Mouse (Mus musculus) forebrain, embryonic 13.5 days (tissue): ENCODE measurements around the gene Rfesd. TPM values are rescaled to one million over a fixed set of nuclear protein-coding genes. Genes with fewer than 3 reads are reported as not detected.

Source experiments
- ATAC-seq: fragments of 200-750 bp; cut with Nextera tagmentation; 2 replicates; pipeline ENCODE4 v1.8.0; 2017
- H3K27ac ChIP-seq: fragments of 300-500 bp; sonication (generic); 2 replicates; pipeline ENCODE4 v1.5.1; 2015; ENCODE audit warnings: inconsistent platforms, mild to moderate bottlenecking, moderate library complexity
- H3K27me3 ChIP-seq: fragments of 300-500 bp; sonication (generic); 2 replicates; pipeline ENCODE4 v1.6.1; 2015; ENCODE audit warnings: mild to moderate bottlenecking, inconsistent platforms
- H3K36me3 ChIP-seq: fragments of 300-500 bp; sonication (generic); 2 replicates; pipeline ENCODE4 v1.6.1; 2015; ENCODE audit warnings: mild to moderate bottlenecking, inconsistent platforms; ENCODE audit not compliant: poor library complexity, severe bottlenecking
- H3K4me1 ChIP-seq: fragments of 300-500 bp; sonication (generic); 2 replicates; pipeline ENCODE4 v1.6.1; 2015; ENCODE audit warnings: inconsistent platforms
- H3K4me2 ChIP-seq: fragments of 300-500 bp; sonication (generic); 2 replicates; pipeline ENCODE4 v1.6.1; 2015; ENCODE audit warnings: inconsistent platforms, mild to moderate bottlenecking, moderate library complexity
- H3K4me3 ChIP-seq: fragments of 300-500 bp; sonication (generic); 2 replicates; pipeline ENCODE4 v1.5.1; 2015; ENCODE audit warnings: mild to moderate bottlenecking, inconsistent platforms
- H3K9ac ChIP-seq: fragments of 300-500 bp; sonication (generic); 2 replicates; pipeline ENCODE4 v1.6.1; 2015; ENCODE audit warnings: mild to moderate bottlenecking, inconsistent platforms
- H3K9me3 ChIP-seq: fragments of 300-500 bp; sonication (generic); replicated peaks from 2 replicates; pipeline ENCODE4 v1.6.1; 2016; ENCODE audit warnings: inconsistent platforms
- WGBS: fragments of 180-500 bp; shearing (Covaris S2); methylation state at CpG from one replicate; pipeline ENCODE4 v1.1.7; 2015; 5-methylcytosine and 5-hydroxymethylcytosine counted together
- polyA plus RNA-seq: library from polyadenylated mRNA; unstranded; fragments of >200 nt; fragmentation: Nextera tagmentation; extraction: Ambion mirVana; gene quantifications from 2 replicates; pipeline ENCODE4 v1.2.1, GENCODE M21; 2015

Rfesd gene
- polyA plus RNA-seq, 1 experiment from 2014 or later, result 19.0 TPM

GRCm38 (mm10) chr13:76042455-76042854 lies 23.9 kb upstream of the Rfesd start:
- no peak overlapping the region for H3K27ac ChIP-seq
- ATAC-seq, result no peak
- no peak overlapping the region for H3K9ac ChIP-seq
- 64% methylated on average over 1 of the region's 1 CpGs for WGBS
- no peak overlapping the region for H3K4me2 ChIP-seq
- H3K27me3 ChIP-seq, result no peaks in the 10 kb centered on the region
- no peaks in the 10 kb centered on the region for H3K4me1 ChIP-seq
- H3K4me3 ChIP-seq, result no peak overlapping the region
- H3K9me3 ChIP-seq, result no peaks in the 10 kb centered on the region
- no peaks in the 10 kb centered on the region for H3K36me3 ChIP-seq

GRCm38 (mm10) chr13:76024588-76024987 lies 6.1 kb upstream of the Rfesd start:
- H3K9ac ChIP-seq, result no peak overlapping the region
- H3K4me1 ChIP-seq, result no peaks in the 10 kb centered on the region
- H3K4me3 ChIP-seq, result no peak overlapping the region
- no peak overlapping the region for H3K4me2 ChIP-seq
- no peaks in the 10 kb centered on the region for H3K9me3 ChIP-seq
- ATAC-seq, result no peak
- 87% methylated on average over 3 of the region's 3 CpGs for WGBS
- H3K36me3 ChIP-seq, result no peaks in the 10 kb centered on the region
- H3K27me3 ChIP-seq, result no peaks in the 10 kb centered on the region
- no peak overlapping the region for H3K27ac ChIP-seq

- Histone ChIP-seq H3K27me3 (no peaks in the 10 kb centered on the region), H3K27ac (no peak overlapping the region), H3K4me1 (peaks cover 8% of the 10 kb centered on the region), H3K9me3 (no peaks in the 10 kb centered on the region), H3K4me2 (no peak overlapping the region), H3K9ac (no peak overlapping the region), H3K4me3 (no peak overlapping the region), H3K36me3 (no peaks in the 10 kb centered on the region)
- ATAC-seq, result no peak
- WGBS, result 93% methylated on average over 2 of the region's 2 CpGs
Measured at GRCm38 (mm10) chr13:76021782-76022181, 3.3 kb upstream of the Rfesd start.

GRCm38 (mm10) chr13:76018844-76019400 lies 403 bp upstream of the Rfesd start:
- no peak overlapping the region; the same call in 1 of the 2 replicates for H3K9ac ChIP-seq
- no peaks in the 10 kb centered on the region for H3K27me3 ChIP-seq
- WGBS, result 42% methylated on average over 5 of the region's 5 CpGs
- H3K4me2 ChIP-seq, result peak overlapping the region; percentile 71
- no peaks in the 10 kb centered on the region for H3K36me3 ChIP-seq
- no peak overlapping the region for H3K27ac ChIP-seq
- peak; percentile 64 for ATAC-seq
- no peaks in the 10 kb centered on the region for H3K9me3 ChIP-seq
- H3K4me3 ChIP-seq, result peak overlapping the region; percentile 69
- peaks cover 8% of the 10 kb centered on the region for H3K4me1 ChIP-seq

GRCm38 (mm10) chr13:76017465-76017864 lies 1.1 kb downstream of the Rfesd start:
- Histone ChIP-seq H3K9me3 (no peaks in the 10 kb centered on the region), H3K36me3 (no peaks in the 10 kb centered on the region), H3K27me3 (no peaks in the 10 kb centered on the region), H3K4me1 (peaks cover 8% of the 10 kb centered on the region), H3K4me3 (peak overlapping the region; percentile 69), H3K9ac (peak overlapping the region; percentile 83), H3K27ac (0 out of 2 replicates have a peak overlapping the region, but pooled peaks have one; percentile 84), H3K4me2 (peak overlapping the region; percentile 71)
- WGBS, result 74% methylated on average over 4 of the region's 4 CpGs
- ATAC-seq, result no peak

- no peak for ATAC-seq
Measured at GRCm38 (mm10) chr13:76014511-76014910, 4.0 kb downstream of the Rfesd start.

DNA sequence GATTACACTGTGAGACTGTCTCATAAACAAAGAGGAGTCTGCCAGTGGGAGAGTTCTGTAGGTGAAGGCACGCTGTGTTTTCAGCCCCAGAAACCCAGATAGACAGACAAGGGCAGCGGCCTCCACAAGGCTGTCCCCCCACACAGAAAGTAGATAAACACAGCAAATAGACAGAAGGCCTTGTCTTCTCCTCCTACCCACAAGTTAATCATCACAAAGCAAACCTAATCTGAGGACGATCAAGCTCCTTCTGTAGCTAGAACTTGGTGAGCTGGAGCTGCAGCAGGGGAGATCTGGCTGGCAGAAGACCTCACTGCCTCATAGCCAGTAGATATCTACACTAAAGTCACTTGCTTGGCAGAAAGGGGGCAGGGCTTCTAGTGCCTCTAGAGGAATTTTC lies 15.2 kb downstream of the Rfesd start:
- WGBS, result 93% methylated on average over 3 of the region's 3 CpGs
- H3K9ac ChIP-seq, result no peak overlapping the region

More at GRCm38 (mm10) chr13:76014511-76014910, 4.0 kb downstream of the Rfesd start:
- Histone ChIP-seq H3K4me2 (no peak overlapping the region), H3K4me1 (peaks cover 8% of the 10 kb centered on the region), H3K36me3 (no peaks in the 10 kb centered on the region), H3K9me3 (no peaks in the 10 kb centered on the region), H3K27me3 (no peaks in the 10 kb centered on the region), H3K9ac (no peak overlapping the region), H3K27ac (no peak overlapping the region), H3K4me3 (no peak overlapping the region)
- 82% methylated on average over 2 of the region's 2 CpGs for WGBS

DNA sequence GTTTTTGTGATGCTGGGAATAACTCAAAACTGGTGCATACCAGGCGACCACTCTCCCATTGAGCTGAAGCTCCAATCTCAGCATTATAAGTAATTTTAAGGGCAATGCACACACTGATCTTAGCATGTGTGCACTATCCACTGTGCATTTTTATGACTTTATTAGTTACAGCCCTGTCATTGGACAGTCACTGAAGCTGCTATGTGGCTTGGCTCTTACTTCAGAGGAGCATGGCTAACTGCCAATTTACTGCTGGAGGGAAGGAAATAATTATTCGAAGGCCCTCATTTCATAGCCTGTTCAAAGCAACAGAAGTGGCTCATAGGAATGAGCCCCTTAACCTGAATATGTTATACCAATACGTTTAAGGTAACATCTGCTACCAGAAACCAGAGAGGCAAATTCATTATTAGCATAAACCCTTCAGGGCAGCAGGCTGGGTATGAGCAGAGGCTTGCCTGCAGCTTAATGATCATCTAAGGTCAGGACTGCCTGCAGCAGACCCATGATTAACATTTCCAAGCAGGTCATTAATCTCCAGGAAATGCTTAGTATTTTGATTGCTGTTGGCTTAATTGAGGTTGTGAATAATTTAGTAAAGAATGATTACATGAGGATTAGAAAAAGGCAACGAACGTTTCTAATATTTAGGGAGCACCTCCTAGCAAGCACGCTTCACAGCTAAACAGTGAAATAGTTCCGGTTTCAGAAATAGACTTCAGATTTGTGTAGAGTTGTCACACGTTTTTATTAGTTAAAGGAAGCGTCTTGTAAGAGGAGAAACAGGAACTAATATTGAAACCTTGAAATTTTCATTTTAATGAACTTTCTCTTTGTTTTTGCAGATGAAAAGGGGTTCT lies 26.1 kb downstream of the Rfesd start:
- Histone ChIP-seq H3K4me3 (no peak overlapping the region), H3K9ac (0 out of 2 replicates have a peak overlapping the region, but pooled peaks have one; percentile 30), H3K27ac (peak overlapping the region; percentile 61), H3K9me3 (0 out of 2 replicates have a peak, but pooled peaks cover 3% of the 10 kb centered on the region), H3K27me3 (peaks cover 6% of the 10 kb centered on the region; the same call in 1 of the 2 replicates), H3K4me1 (peaks cover 10% of the 10 kb centered on the region), H3K4me2 (peak overlapping the region; percentile 20; the same call in 1 of the 2 replicates), H3K36me3 (no peaks in the 10 kb centered on the region)
- ATAC-seq, result peak; percentile 96
- WGBS, result 24% methylated on average over 9 of the region's 9 CpGs

More for the DNA sequence above, 15.2 kb downstream of the Rfesd start:
- Histone ChIP-seq H3K9me3 (no peaks in the 10 kb centered on the region), H3K27me3 (no peaks in the 10 kb centered on the region), H3K4me2 (no peak overlapping the region), H3K4me3 (no peak overlapping the region), H3K27ac (no peak overlapping the region), H3K4me1 (no peaks in the 10 kb centered on the region), H3K36me3 (peaks cover 29% of the 10 kb centered on the region; the same call in 1 of the 2 replicates)
- no peak for ATAC-seq

DNA sequence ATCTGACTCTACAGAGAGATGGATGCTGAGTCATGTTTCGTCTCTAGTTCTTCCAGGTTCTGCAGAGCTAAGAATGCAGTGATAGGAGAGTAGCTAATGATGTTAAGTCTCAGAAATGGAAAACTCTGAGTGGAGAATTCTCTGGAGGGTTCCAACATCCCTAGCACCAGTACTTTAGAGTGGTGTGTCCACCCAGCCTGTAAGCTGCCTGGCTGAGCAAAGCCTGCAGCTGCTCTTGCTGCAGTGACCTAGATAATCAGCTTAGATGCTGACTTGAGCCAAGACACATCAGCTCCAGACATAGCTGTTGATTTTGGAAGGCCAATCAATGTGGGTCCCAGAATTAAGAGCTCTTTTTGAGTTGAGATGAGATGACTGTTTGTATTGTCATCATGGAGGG lies 30.4 kb downstream of the Rfesd start:
- H3K4me1 ChIP-seq, result peaks cover 10% of the 10 kb centered on the region
- H3K4me3 ChIP-seq, result no peak overlapping the region
- H3K36me3 ChIP-seq, result no peaks in the 10 kb centered on the region
- H3K4me2 ChIP-seq, result no peak overlapping the region
- 91% methylated on average over 1 of the region's 1 CpGs for WGBS
- ATAC-seq, result no peak
- H3K27ac ChIP-seq, result no peak overlapping the region
- no peak overlapping the region for H3K9ac ChIP-seq
- H3K9me3 ChIP-seq, result no peaks in the 10 kb centered on the region
- H3K27me3 ChIP-seq, result no peaks in the 10 kb centered on the region

- H3K27me3 ChIP-seq, result no peaks in the 10 kb centered on the region
- no peak overlapping the region for H3K4me2 ChIP-seq
- H3K4me3 ChIP-seq, result no peak overlapping the region
- H3K9ac ChIP-seq, result no peak overlapping the region
- ATAC-seq, result no peak
- H3K27ac ChIP-seq, result no peak overlapping the region
- no peaks in the 10 kb centered on the region for H3K4me1 ChIP-seq
- H3K9me3 ChIP-seq, result no peaks in the 10 kb centered on the region
- H3K36me3 ChIP-seq, result no peaks in the 10 kb centered on the region
Measured at GRCm38 (mm10) chr13:75981901-75982300, 36.6 kb downstream of the Rfesd start.

DNA sequence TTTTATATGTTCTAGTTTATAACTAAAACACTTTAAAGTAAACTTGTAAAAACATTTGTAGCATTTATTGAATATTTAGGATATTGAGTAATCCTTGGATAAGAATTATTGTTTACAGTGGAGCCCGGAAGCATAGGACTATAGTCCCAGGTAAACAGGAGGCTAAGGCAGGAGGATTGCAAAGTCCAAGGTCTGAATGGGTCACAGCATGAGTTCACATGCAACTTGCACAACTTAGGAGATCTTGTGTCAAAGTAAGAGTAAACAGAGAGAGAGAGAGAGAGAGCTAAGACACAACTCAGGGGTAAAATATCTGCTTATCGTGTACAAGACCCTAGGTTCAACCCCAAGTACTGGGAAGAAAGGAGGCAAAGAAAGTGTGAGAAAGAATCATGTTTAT lies 41.9 kb downstream of the Rfesd start:
- ATAC-seq, result no peak
- 95% methylated on average over 2 of the region's 2 CpGs for WGBS
- Histone ChIP-seq H3K36me3 (no peaks in the 10 kb centered on the region), H3K4me1 (no peaks in the 10 kb centered on the region), H3K27me3 (no peaks in the 10 kb centered on the region), H3K9me3 (no peaks in the 10 kb centered on the region), H3K9ac (no peak overlapping the region), H3K4me2 (no peak overlapping the region), H3K4me3 (no peak overlapping the region), H3K27ac (no peak overlapping the region)

- Histone ChIP-seq H3K4me3 (no peak overlapping the region), H3K27ac (no peak overlapping the region), H3K4me1 (no peaks in the 10 kb centered on the region), H3K9ac (no peak overlapping the region), H3K9me3 (no peaks in the 10 kb centered on the region), H3K36me3 (no peaks in the 10 kb centered on the region), H3K27me3 (no peaks in the 10 kb centered on the region), H3K4me2 (no peak overlapping the region)
- WGBS, result 95% methylated on average over 2 of the region's 2 CpGs
- no peak for ATAC-seq
Measured at GRCm38 (mm10) chr13:75976218-75976617, 42.3 kb downstream of the Rfesd start.
